Mouse (Mus musculus): Measurements from ENCODE around the gene Adgrb3. TPM values are rescaled to one million over a fixed set of nuclear protein-coding genes. Genes with fewer than 3 reads are reported as not detected.

The Adgrb3 gene
- 1 to 10 TPM in 1 of 2 experiments, under 1 TPM in 1; 0.63 to 1.3 TPM for total RNA-seq (2021)
- long read RNA-seq, experiment 1: 0 reads
- long read RNA-seq, experiment 2: 0 reads

GRCm38 (mm10) chr1:25828971-25829920 lies at the start of gene Adgrb3:
TSS of gene Adgrb3 (minus strand) at chr1:25829707.
- DNase-seq: no peak

GRCm38 (mm10) chr1:25877526-25877925 lies 48.0 kb upstream of the Adgrb3 start:
- no peak for DNase-seq

GRCm38 (mm10) chr1:25857473-25857872 lies 28.0 kb upstream of the Adgrb3 start:
- DNase-seq: no peak

GRCm38 (mm10) chr1:25854451-25854978 lies 25.0 kb upstream of the Adgrb3 start:
- no peak for DNase-seq

- no peak for DNase-seq
Observed at GRCm38 (mm10) chr1:25832260-25832659, 2.8 kb upstream of the Adgrb3 start.

GRCm38 (mm10) chr1:25831521-25831900 lies 2.0 kb upstream of the Adgrb3 start:
- no peak for DNase-seq

DNA sequence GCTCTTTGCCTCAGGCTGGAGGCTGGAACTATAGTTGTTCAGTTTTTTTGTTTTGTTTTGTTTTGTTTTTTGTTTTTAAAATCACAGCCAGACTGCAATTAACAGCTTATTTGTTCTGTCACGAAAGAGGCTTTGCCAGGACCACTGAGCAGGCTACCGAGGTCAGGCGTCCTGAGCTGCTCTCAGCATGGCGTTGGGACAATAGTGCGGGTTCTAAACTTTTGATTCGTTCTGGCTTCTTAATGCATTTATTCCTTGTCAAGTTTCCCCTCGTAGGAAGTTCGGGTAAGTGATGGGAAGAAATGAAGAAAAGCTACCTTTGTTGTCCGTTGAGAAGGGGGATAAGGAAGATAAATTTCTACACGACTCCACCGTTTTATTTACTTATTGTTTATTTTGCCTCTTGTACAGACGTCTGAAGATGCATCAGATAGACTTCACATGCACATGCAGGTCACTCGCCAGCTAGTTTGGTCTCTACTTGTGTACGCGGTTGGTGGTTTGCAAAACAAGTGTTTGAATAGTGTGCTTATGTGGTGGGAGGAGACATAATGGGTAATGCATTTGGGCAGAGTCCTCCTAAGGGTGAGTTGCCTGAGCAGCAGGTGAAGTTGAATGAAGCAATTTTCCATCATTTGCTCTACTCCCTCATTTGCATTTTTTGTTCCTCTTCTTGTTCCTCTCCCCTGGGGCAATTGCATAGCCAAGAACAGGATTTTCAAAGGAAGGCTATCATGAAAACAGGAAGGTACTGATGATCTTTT lies 1.4 kb upstream of the Adgrb3 start:
- no peak for DNase-seq

- peak; percentile 9 for DNase-seq
Observed at GRCm38 (mm10) chr1:25829921-25830751, 629 bp upstream of the Adgrb3 start.

DNA sequence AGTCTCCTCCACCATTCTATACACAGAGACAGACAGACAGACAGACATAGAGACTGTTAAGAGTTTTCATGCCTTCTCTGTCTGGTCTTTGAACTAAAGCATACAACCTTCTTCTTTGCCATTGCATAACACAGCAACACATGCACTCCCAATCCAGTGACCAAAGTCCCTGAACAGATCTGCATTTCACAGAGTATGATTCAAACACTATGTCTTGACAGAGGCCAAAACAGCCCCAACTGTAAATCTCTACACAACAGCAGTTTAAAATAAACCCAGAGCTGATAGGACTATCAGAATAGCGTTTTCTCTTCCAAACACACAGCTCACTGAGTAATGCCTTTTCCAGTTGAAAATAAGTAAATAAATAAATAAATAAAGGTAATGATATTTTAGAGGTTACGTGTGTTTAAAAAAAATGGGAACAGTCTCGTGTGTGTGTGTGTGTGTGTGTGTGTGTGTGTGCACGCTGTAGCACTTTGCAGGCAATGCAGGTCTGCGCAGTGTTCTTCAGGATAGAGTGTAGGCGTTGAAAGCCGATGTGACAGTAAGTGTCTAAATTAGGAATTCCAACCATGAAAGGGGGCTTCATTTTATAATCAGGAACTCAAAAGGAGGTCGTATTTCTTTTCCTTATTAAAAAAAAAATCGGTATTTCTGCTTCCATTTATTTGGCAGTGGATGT lies 1.3 kb downstream of the Adgrb3 start:
- DNase-seq: no peak

DNA sequence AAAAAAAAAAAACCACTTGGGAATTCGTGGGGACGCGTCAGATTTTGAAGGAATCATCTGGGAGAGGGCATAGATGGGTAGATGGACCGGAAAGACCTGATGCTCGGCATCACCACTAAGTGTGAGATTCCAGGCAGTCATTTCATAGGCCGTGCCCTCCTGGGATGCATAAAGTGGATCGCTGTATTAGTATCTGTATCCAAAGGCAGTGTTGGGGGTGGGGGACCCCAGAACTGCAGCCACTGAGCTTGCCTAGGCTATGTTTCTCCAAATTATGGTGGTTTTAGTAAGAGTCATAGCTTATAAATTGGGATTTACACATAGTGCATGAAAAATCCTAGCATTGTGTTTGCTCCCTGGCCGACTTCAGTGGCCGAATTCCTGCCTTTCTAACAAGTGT lies 2.1 kb downstream of the Adgrb3 start:
- DNase-seq: no peak

- DNase-seq: no peak
Observed at GRCm38 (mm10) chr1:25826771-25827170, 2.7 kb downstream of the Adgrb3 start.

DNA sequence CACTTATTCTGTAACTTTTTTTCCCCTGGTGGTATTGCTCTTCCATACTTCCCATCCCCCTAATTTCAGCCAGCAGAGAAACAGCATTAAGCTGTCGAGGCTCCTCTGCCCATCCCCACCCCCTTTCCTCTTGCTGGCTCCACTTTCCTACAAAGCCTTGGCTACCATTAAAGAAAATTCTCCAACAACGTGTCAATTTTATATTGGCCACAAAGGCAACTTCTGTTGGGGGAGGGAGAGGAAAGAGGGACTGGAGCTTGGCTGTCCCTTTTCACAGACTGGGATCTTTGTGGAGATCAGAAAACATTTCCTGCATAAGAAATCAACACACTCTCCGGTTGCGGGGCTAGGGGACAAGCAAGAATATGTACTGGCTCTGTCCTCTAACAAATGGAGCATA lies 4.9 kb downstream of the Adgrb3 start:
- DNase-seq: no peak

DNA sequence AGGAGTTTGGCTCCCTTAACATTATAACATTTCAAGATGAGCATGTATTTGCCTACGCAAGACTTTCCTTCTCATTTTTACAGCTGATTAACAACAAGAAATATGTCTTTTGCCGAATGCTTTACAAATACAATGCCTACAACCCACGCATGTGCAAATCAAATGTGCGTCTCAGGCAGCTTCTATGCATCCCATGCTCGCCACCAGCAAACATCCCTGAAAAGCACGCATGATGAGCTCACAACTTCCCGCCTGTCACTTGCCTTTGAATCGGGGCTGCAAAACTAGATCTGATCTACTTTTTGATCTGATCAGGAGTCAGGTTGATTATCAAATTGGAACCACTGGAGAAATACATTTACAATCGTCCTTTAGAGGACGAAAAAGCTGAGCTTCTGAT lies 5.5 kb downstream of the Adgrb3 start:
- DNase-seq: no peak

GRCm38 (mm10) chr1:25815491-25815890 lies 14.0 kb downstream of the Adgrb3 start:
- no peak for DNase-seq

GRCm38 (mm10) chr1:25778784-25779183 lies 50.7 kb downstream of the Adgrb3 start:
- DNase-seq: no peak

DNA sequence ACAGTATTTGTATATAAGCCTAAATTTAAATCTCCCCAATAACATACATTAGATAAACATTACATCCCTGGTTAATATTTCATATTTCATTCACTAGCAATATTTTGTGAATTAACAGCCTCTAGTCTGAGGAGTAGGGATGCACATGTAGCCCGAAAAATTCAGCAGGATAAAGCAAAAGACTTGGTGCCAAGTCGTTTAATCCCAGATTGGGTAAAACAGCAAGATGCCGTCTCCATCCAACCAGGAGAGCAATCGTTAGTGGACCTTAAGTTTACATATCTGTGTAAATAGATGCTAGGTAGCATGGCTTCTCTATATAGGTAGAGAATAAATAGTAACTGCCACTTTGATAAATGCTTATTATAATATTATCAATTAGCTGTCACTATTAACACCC lies 52.0 kb downstream of the Adgrb3 start:
- no peak for DNase-seq

- DNase-seq: no peak
Observed at GRCm38 (mm10) chr1:25775440-25776130, 53.9 kb downstream of the Adgrb3 start.

DNA sequence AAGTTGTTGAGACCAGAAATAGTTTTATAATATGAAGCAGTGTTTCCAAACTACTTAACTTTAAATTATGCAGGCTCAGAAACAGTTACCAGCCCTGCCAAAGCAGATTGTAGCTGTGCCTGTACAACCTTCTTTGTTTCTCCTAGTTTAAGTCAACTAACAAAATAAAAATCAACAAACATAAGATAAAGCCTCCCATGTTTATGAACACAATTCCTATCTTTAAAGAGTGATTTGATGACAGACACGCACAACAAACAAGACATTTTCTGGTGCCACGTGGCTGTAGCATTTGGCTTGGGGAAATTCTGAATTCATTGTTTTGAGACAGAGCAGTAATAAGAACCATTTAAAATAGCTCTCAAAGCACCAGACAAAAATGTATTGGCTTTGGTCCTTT lies 60.5 kb downstream of the Adgrb3 start:
- DNase-seq: no peak

DNA sequence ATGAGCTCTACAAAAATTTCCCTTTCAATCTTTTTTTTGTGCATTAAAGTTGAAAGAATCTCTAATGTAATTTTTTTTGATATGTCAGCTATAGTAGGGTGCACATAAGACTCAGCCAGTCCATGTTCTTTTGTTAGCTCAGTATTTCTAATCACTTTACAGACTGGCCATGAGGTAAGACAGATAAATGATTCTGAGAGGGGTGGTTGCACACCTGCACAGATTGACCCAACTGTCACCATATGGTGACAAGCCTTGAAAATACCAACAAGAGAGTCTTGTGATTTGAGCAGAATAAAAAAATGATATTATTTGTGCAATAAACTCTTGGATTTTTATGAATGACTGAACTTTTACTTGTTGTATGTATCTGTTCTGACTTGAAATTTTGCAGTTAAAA lies 74.2 kb downstream of the Adgrb3 start:
- DNase-seq: no peak

DNA sequence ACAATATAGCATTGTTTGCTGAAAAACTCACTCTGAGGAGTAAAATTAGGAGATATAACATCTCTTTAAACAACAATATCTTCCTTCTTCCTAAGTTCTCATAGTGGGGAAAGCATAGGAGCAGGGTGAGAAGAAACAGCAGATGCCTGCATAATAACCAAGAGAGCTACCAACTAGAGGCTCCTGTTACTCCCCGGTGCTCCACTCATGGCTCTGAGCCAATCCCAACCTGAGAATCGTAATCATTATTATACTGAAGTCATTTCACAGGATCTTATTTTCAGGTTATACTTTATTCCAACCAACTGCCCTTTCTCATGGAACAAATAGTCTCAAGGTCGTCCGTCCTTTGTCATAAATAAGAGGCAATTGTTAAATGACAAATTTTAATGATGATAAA lies 75.0 kb downstream of the Adgrb3 start:
- no peak for DNase-seq

- DNase-seq: no peak
Observed at GRCm38 (mm10) chr1:25745575-25745974, 83.9 kb downstream of the Adgrb3 start.
